Mouse (Mus musculus) intestine, embryonic 14.5 days (tissue): ENCODE results near the gene Flywch1. TPM values are rescaled to one million over a fixed set of nuclear protein-coding genes. Genes with fewer than 3 reads are reported as not detected.
A peak's percentile ranks its signal among the peaks of the same experiment; 100 is the strongest.
"Not testable (repeated sequence)": the region's sequence is repeated elsewhere in the genome, so short reads cannot be mapped to it uniquely, and the experiment has no call there.

Experiments used
- ATAC-seq: fragments of 200-750 bp; cut with Nextera tagmentation; replicated peaks from 2 replicates; pipeline ENCODE4 v1.8.0; 2017; ENCODE audit warnings: low read depth, moderate number of reproducible peaks, moderate TSS enrichment, moderate library complexity; ENCODE audit not compliant: low FRiP score, low TSS enrichment
- DNase-seq: peaks from one replicate; pipeline ENCODE4 v3.0.0-alpha.2; 2018; ENCODE audit warnings: low spot score
- H3K27ac ChIP-seq: fragments of 300-500 bp; sonication (generic); 2 replicates; pipeline ENCODE4 v1.5.1; 2014; ENCODE audit warnings: low read depth, mild to moderate bottlenecking, control low read depth
- H3K27me3 ChIP-seq: fragments of 300-500 bp; sonication (generic); replicated peaks from 2 replicates; pipeline ENCODE4 v1.6.1; 2014; ENCODE audit warnings: low read length, control low read depth; ENCODE audit not compliant: control insufficient read depth, insufficient read depth
- H3K36me3 ChIP-seq: fragments of 300-500 bp; sonication (generic); 2 replicates; pipeline ENCODE4 v1.6.1; 2014; ENCODE audit warnings: low read length, control low read depth; ENCODE audit not compliant: control insufficient read depth, insufficient read depth
- H3K4me1 ChIP-seq: fragments of 300-500 bp; sonication (generic); replicated peaks from 2 replicates; pipeline ENCODE4 v1.6.1; 2014; ENCODE audit warnings: low read length, control low read depth, mixed read lengths; ENCODE audit not compliant: control insufficient read depth, insufficient read depth
- H3K4me2 ChIP-seq: fragments of 300-500 bp; sonication (generic); 2 replicates; pipeline ENCODE4 v1.6.1; 2014; ENCODE audit warnings: low read length
- H3K4me3 ChIP-seq: fragments of 300-500 bp; sonication (generic); 2 replicates; pipeline ENCODE4 v1.5.1; 2014; ENCODE audit warnings: low read depth, low read length, control low read depth, mixed read lengths
- H3K9ac ChIP-seq: fragments of 300-500 bp; sonication (generic); 2 replicates; pipeline ENCODE4 v1.6.1; 2014; ENCODE audit warnings: mild to moderate bottlenecking, low read length
- H3K9me3 ChIP-seq: fragments of 300-500 bp; sonication (generic); 2 replicates; pipeline ENCODE4 v1.6.1; 2016; ENCODE audit warnings: low read length, control low read depth; ENCODE audit not compliant: control insufficient read depth
- WGBS: fragments of 180-500 bp; shearing (Covaris S2); extraction: QIAGEN DNeasy Blood & Tissue Kit; methylation state at CpG from one replicate; pipeline ENCODE4 v1.1.7; 2014; 5-methylcytosine and 5-hydroxymethylcytosine counted together
- polyA plus RNA-seq: library from polyadenylated mRNA; unstranded; fragments of >200 nt; fragmentation: Nextera tagmentation; extraction: Ambion mirVana; gene quantifications from 2 replicates; pipeline ENCODE4 v1.2.1, GENCODE M21; 2014

Flywch1 gene
- polyA plus RNA-seq, 1 experiment from 2014 or later = 69.4 TPM

DNA sequence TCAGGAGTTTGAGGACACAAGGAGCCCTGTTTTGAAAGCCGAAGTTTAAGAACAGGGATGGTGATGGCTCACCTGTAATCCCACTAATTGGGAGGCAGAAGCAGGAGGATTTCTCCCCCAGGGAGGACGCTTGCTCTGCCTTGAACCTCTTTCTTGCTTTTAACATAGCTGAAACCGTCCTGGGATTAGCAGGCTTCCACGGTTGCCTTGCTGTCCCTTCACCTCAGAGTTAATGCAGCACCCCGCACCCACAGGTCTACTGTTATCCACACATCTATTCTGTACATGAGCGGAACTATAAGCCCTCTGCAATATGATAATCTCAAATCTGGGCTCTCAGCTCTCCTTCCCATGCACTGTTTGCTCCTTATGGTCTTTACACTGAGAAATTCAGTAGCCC lies 2.3 kb upstream of the Flywch1 start:
- no peak for ATAC-seq
- 63% methylated on average over 6 of the region's 6 CpGs for WGBS
- Histone ChIP-seq H3K36me3 (no peaks in the 10 kb centered on the region), H3K27ac (no peak overlapping the region), H3K9ac (no peak overlapping the region), H3K27me3 (no peaks in the 10 kb centered on the region), H3K4me2 (no peak overlapping the region), H3K9me3 (no peaks in the 10 kb centered on the region), H3K4me3 (no peak overlapping the region), H3K4me1 (0 out of 2 replicates have a peak, but pooled peaks cover 7% of the 10 kb centered on the region)
- DNase-seq = no peak

DNA sequence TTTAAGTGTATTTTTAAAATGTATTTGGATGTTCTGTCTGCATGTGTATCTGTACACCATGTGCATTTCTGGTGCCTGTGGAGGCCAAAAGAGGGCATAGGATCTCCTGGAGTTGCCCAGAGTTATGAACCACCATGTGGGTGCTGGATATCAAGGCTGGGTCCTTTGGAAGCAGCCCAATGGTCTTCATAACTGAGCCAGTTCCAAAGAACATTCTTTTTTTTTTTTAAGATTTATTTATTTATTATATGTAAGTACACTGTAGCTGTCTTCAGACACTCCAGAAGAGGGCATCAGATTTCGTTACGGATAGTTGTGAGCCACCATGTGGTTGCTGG lies 786 bp upstream of the Flywch1 start:
- not testable (repeated sequence) for H3K4me3 ChIP-seq, H3K9ac ChIP-seq, ATAC-seq, H3K4me2 ChIP-seq, H3K36me3 ChIP-seq, H3K4me1 ChIP-seq, H3K27me3 ChIP-seq, DNase-seq, H3K9me3 ChIP-seq, H3K27ac ChIP-seq
- WGBS = 73% methylated on average over 2 of the region's 2 CpGs

DNA sequence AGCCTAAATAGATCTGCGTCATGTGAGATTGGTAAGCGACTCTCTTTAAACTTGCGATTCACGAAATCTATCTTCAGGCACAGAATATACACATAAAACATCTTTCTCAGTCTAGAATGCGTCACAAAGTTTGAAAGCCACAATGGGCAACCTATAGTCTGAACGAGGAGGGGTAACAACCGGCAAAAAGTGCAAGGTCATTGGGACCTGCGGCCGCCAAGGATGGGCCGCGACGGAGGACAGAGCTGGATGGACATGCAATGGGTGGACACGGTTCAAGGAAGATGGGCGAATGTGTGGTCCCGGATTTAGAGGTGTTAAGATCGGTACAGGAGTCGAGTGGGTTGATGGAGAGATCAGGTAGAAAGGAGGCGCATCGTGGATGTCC lies 512 bp downstream of the Flywch1 start:
- Histone ChIP-seq H3K27me3 (no peaks in the 10 kb centered on the region), H3K4me2 (peak overlapping the region; percentile 77), H3K36me3 (no peaks in the 10 kb centered on the region), H3K4me1 (0 out of 2 replicates have a peak, but pooled peaks cover 7% of the 10 kb centered on the region), H3K4me3 (peak overlapping the region; percentile 90), H3K27ac (0 out of 2 replicates have a peak overlapping the region, but pooled peaks have one; percentile 12), H3K9ac (peak overlapping the region; percentile 93), H3K9me3 (no peaks in the 10 kb centered on the region)
- DNase-seq = no peak
- 1% methylated on average over 19 of the region's 19 CpGs for WGBS
- ATAC-seq = peak; percentile 25

DNA sequence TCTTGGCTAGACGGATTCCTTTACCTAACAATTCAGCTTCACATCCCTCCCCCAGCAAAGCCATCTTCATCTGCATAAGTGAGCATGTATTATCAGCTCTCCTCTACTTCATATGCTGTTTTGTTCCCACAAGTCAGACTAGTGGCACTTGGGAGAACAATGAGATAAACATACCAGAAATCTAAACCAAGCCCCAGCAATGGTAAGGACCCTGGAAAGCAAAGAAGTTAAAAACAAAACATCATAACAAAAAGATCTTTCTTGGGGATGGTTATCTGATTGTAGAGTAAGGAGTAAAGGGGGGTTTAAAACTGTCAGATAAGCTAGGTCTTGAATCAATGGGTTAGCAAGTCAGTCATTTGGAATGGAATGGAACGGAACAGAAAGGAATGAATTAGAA lies 909 bp downstream of the Flywch1 start:
- H3K4me2 ChIP-seq = peak overlapping the region; percentile 77
- H3K27ac ChIP-seq = no peak overlapping the region
- H3K4me1 ChIP-seq = 0 out of 2 replicates have a peak, but pooled peaks cover 7% of the 10 kb centered on the region
- H3K36me3 ChIP-seq = no peaks in the 10 kb centered on the region
- peak overlapping the region; percentile 93 for H3K9ac ChIP-seq
- WGBS = 26% methylated on average over 2 of the region's 2 CpGs
- no peaks in the 10 kb centered on the region for H3K9me3 ChIP-seq
- ATAC-seq = no peak
- peak overlapping the region; percentile 90 for H3K4me3 ChIP-seq
- DNase-seq = no peak
- H3K27me3 ChIP-seq = no peaks in the 10 kb centered on the region

DNA sequence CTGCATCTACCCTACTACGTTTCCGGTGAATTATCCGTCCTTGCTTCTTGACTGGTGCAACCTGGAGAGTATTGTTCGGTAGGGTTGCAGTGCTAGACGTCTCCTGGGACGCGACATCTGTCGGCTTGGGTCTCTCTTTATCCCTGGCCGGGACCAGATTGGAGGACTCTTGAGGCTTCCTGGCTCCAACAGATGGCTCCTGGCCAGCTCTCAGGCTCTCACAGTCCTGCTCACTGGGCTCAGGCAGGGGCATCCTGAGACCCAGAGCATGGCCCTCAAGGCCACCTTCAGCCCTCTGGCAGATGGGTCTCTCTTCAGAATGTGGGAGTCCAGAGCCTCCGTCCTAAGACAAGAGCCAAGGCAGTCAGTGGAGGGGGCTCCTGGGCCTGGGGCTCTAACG lies 8.4 kb downstream of the Flywch1 start:
- peaks cover 46% of the 10 kb centered on the region for H3K36me3 ChIP-seq
- no peaks in the 10 kb centered on the region for H3K9me3 ChIP-seq
- no peak overlapping the region for H3K27ac ChIP-seq
- ATAC-seq (no peak), DNase-seq (no peak)
- no peaks in the 10 kb centered on the region for H3K27me3 ChIP-seq
- no peak overlapping the region for H3K4me3 ChIP-seq
- no peaks in the 10 kb centered on the region for H3K4me1 ChIP-seq
- 96% methylated on average over 11 of the region's 11 CpGs for WGBS
- H3K9ac ChIP-seq = no peak overlapping the region
- H3K4me2 ChIP-seq = no peak overlapping the region

DNA sequence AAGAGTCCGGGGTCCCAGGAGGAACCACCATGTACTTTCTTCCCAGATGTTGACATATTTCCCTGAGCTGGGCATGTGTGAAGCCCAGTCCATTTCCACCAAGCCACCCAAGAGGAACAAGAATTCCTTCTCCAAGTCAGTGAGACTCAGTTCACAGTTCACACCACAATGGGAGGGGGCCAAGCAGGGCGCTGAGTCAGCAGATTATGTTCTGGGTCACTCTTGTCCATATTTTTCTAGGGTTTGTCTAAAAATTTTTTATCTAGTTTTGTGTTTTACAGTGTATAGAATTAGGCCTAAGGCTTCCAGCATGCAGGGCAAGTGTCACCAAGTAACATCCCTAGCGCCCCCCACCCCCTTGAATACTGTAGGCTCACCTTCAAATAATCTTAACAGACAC lies 10.2 kb downstream of the Flywch1 start:
- Histone ChIP-seq H3K36me3 (peaks cover 62% of the 10 kb centered on the region), H3K9ac (no peak overlapping the region), H3K4me3 (no peak overlapping the region), H3K4me2 (no peak overlapping the region), H3K9me3 (no peaks in the 10 kb centered on the region), H3K27ac (no peak overlapping the region), H3K4me1 (no peaks in the 10 kb centered on the region), H3K27me3 (no peaks in the 10 kb centered on the region)
- ATAC-seq (no peak), DNase-seq (no peak)
- WGBS = 92% methylated on average over 3 of the region's 3 CpGs

DNA sequence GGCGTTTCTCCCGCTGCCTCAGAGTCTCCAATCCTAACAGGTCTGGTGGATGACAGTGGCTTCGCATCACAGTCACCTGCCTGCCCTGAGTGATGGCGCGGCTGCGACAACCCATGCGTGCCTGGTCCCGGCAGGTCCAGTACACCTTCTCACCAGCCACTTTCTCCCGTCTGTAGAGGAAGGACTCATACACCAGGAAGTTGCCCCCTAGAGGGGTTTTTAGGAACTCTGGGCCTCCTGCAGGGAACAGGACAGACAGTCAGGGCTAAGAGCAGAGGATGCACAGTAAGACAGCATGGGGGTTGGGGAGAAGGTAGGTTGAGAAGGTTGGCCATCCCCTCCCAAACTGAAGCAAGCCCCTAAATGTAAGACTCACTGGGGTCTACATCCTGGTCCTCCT lies 11.2 kb downstream of the Flywch1 start:
- WGBS = 92% methylated on average over 9 of the region's 9 CpGs
- Histone ChIP-seq H3K36me3 (peaks cover 72% of the 10 kb centered on the region), H3K27ac (no peak overlapping the region), H3K9me3 (no peaks in the 10 kb centered on the region), H3K4me2 (no peak overlapping the region), H3K27me3 (no peaks in the 10 kb centered on the region), H3K9ac (no peak overlapping the region), H3K4me3 (no peak overlapping the region), H3K4me1 (no peaks in the 10 kb centered on the region)
- DNase-seq (no peak), ATAC-seq (no peak)

DNA sequence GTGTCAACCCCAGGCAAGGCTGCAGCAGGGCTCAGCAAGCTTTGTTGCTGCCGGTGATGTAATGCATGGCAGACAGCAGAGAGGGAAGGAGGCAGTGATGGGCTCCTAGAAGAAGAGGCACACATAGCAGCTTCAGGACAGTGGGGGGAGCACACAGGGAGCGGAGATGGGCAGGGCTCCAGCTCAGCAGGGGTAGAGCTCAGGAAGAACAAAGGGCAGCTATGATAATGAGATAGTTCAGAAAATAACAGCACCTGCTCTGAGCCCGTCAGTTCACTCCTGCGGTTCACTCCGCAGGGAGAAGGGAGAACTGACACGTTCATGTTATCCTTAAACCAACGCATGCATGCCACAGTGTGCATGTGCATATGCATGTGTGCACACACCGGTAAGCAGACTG lies 12.6 kb downstream of the Flywch1 start:
- Histone ChIP-seq H3K9ac (no peak overlapping the region), H3K36me3 (peaks cover 81% of the 10 kb centered on the region), H3K27me3 (no peaks in the 10 kb centered on the region), H3K27ac (no peak overlapping the region), H3K9me3 (no peaks in the 10 kb centered on the region), H3K4me3 (no peak overlapping the region), H3K4me2 (no peak overlapping the region), H3K4me1 (no peaks in the 10 kb centered on the region)
- 86% methylated on average over 8 of the region's 8 CpGs for WGBS
- no peak for ATAC-seq
- no peak for DNase-seq

DNA sequence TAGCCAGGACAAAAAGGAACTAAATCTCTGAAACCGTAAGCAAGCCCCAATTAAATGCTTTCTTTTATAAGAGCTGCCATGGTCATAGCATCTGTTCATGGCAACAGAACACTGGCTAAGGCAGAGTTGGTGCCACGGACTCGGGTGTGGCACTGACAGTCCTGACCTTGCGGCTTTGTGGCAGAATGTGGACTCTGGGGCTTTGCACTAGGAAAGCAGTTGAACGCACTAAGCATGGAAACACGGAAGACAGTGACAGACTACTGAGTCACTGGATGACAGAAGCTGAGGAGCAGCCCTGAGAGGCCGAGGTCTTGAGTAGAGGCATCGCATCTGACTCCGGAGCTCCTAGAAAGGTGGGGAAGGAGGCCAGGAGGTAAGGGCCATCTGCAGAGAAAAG lies 13.8 kb downstream of the Flywch1 start:
- no peak overlapping the region for H3K4me3 ChIP-seq
- no peak overlapping the region for H3K4me2 ChIP-seq
- no peak overlapping the region for H3K9ac ChIP-seq
- no peaks in the 10 kb centered on the region for H3K27me3 ChIP-seq
- H3K9me3 ChIP-seq = no peaks in the 10 kb centered on the region
- H3K36me3 ChIP-seq = peaks cover 90% of the 10 kb centered on the region
- no peak for ATAC-seq
- H3K4me1 ChIP-seq = no peaks in the 10 kb centered on the region
- no peak for DNase-seq
- WGBS = 92% methylated on average over 9 of the region's 9 CpGs
- no peak overlapping the region for H3K27ac ChIP-seq
